Mouse (Mus musculus): ENCODE measurements around the gene 1700049E17Rik2.
"Not testable (repeated sequence)": the region's sequence is repeated elsewhere in the genome, so short reads cannot be mapped to it uniquely, and the experiment has no call there.

1700049E17Rik2 gene

DNA sequence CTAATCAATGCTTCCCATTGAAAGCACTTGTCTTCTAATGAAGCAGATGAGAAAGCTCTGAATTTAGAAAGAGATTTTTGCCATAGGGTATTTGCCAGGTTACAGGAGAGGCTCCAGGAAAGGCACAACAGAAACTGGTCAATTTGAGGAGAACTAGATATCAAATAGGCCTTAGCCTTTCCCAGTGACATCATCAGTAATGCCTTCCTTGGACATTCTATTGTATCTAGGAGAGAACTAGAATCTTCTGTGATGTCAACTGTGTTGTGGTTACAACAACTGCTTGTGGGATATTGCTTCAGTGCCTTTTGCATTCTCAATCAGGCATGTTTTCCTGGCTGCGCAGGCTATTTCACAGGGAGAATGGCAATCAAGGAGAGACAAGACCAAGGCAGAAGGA is at the start of gene 1700049E17Rik2:
Gene 1700049E17Rik2, plus strand, starts transcription at position 301 of the 400 bp plus-strand sequence.
- DNase-seq (ENCODE audit: low spot score): not testable (repeated sequence)

DNA sequence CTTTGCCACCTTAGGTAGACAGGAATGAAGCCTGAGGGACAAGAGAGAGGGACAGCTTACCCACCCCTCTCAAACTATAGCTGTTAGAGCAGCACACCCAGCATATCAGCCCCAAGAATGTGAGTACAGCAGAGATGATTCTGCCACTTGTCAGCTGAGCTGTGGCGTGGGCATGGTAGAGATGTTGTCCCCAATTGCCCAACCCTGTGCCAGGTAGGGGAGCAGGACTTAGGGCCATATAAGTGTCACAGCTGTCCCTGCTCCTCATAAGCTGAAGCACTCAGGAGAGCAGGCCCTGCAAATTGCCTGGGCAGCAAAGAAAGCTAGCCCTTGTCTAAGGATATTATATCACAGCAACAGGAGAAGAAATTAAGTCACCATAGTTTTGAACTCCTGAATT is 48.3 kb upstream of the 1700049E17Rik2 start:
- not testable (repeated sequence) for DNase-seq (ENCODE audit: low spot score)

GRCm38 (mm10) chr14:41555483-41555882 is 17.5 kb upstream of the 1700049E17Rik2 start, which contains the start of gene Gm7970:
TSS of gene Gm7970 (minus strand) at chr14:41555583.
- DNase-seq (ENCODE audit: low spot score): not testable (repeated sequence)

DNA sequence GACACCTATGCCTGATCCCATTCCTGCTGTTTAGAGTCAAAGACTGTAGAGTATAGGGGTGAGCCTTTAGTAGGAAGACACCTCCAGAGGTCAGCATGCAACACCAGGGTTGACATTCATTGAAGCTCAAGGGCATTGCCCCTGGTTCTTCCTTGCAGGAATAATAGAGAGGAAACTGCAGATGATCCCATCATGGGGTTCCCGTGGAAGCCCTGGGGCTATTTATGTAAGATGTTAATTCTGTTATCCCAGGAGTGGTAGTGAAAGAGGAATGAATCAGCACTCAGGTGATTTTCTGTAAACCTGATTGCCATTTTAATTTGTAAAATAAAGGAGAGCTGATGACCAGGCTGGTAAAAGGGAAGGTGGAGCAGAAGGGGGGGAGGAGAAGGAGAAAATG is 13.3 kb downstream of the 1700049E17Rik2 start:
- not testable (repeated sequence) for DNase-seq (ENCODE audit: low spot score)

DNA sequence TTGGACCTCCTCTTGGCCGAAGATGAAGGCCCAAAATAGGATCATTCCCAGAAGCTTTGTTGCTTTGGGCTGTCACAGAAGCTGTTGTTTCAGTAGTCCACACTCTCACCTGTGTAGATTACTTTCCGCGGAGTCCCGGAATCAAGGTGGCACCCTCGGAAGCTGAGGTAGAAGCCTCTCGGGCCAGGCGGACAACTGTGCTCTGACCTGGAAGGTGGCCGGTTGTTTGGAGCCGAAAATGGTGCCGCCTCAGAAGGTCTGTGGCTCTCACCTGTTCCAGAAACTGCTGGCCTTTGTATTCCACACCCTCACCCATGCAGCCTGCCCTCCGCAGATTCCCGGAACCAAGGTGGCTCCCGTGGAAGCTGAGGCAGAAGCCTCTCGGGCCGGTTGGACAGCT is 27.9 kb downstream of the 1700049E17Rik2 start:
- not testable (repeated sequence) for DNase-seq (ENCODE audit: low spot score)

DNA sequence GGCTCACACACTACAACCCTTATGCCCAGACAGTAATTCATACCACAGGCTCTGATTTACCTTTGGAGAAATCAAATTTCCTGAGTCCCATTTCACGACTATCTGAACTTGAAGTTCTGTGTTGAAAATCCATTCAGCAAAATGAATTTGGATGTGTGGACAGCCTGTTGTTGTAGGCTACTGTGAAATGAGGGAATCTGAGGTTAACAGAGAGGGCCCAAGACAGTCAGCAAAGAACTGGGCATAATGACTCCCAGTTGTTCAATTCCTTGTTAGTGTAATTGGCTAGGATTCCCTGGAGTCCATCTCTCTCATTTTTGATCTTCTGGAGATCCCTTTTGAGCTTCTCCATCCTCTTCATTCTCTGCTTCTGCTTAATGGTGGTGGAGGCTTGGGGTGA is 37.7 kb downstream of the 1700049E17Rik2 start:
- DNase-seq (ENCODE audit: low spot score): peak; percentile 5

GRCm38 (mm10) chr14:41622535-41622934 is 49.5 kb downstream of the 1700049E17Rik2 start:
- DNase-seq (ENCODE audit: low spot score): not testable (repeated sequence)

DNA sequence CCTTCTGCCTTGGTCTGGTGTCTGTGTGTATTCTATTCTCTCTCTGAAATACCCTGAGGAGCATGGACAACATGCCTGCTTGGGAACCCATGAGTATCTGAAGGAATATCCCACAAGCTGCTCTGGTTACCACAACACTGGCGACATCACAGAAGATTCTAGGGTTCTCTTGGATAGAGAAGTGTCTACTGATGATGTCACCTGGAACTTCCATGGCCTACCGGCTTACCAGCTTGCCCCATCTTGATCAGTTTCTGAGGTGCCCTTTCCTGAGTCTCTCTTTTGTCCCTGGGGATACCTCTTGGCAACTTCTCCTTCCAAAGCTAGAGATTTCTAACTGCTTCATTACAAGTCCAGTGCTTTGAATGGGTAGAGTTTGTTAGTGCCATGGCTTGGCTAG is 51.5 kb downstream of the 1700049E17Rik2 start, which contains the start of gene Gm3072:
Gene Gm3072, minus strand, starts transcription at position 101 of the 400 bp plus-strand sequence.
- DNase-seq (ENCODE audit: low spot score): not testable (repeated sequence)

DNA sequence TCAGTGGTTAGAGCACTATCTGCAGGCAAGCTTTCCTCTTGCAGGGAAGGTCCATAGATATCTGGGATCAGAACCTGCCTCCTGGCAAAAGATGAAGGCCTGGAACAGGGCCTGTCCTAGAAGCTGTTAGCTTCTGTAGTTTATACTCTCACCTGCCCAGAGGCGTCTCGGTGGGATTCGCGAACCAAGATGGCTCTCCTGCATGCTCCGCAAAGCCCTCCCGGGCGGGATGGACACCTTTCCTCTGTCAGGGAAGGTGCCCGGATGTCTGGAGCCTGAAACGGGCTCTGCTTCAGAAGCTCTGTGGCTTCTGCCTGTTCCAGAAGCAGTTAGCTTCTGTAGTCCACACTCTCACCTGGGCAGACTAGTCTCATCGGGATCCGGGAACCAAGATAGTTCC is 57.1 kb downstream of the 1700049E17Rik2 start:
- not testable (repeated sequence) for DNase-seq (ENCODE audit: low spot score)
